Mouse (Mus musculus) ES-Bruce4 (cell line): ENCODE results near the gene Gsdma2. TPM values are rescaled to one million over a fixed set of nuclear protein-coding genes. Genes with fewer than 3 reads are reported as not detected.
A peak's percentile ranks its signal among the peaks of the same experiment; 100 is the strongest.
"Not testable (repeated sequence)": the region's sequence is repeated elsewhere in the genome, so short reads cannot be mapped to it uniquely, and the experiment has no call there.

Experiments used
- H3K27ac ChIP-seq: 2 replicates; pipeline ENCODE4 v1.5.1; 2012; ENCODE audit warnings: low read length, inconsistent platforms; ENCODE audit not compliant: insufficient read depth
- H3K27me3 ChIP-seq: 2 replicates; pipeline ENCODE4 v1.6.1; 2012; ENCODE audit warnings: mild to moderate bottlenecking, low read length, inconsistent platforms; ENCODE audit not compliant: control insufficient read depth, poor library complexity, insufficient read depth, severe bottlenecking
- H3K36me3 ChIP-seq: 2 replicates; pipeline ENCODE4 v1.6.1; 2012; ENCODE audit warnings: inconsistent platforms, mild to moderate bottlenecking, low read length, moderate library complexity; ENCODE audit not compliant: control insufficient read depth, poor library complexity, insufficient read depth, severe bottlenecking
- H3K4me1 ChIP-seq: one replicate; pipeline ENCODE4 v1.8.1; 2011; ENCODE audit warnings: low read length; ENCODE audit not compliant: control insufficient read depth, insufficient read depth
- H3K4me3 ChIP-seq: 2 replicates; pipeline ENCODE4 v1.5.1; 2011; ENCODE audit warnings: low read depth, mild to moderate bottlenecking, low read length
- H3K9ac ChIP-seq: 2 replicates; pipeline ENCODE4 v1.6.1; 2012; ENCODE audit warnings: low read depth, mild to moderate bottlenecking, inconsistent platforms; ENCODE audit not compliant: poor library complexity, severe bottlenecking
- H3K9me3 ChIP-seq: replicated peaks from 2 replicates; pipeline ENCODE4 v1.6.1; 2012; ENCODE audit warnings: mild to moderate bottlenecking, low read length, inconsistent platforms; ENCODE audit not compliant: control insufficient read depth, poor library complexity, insufficient read depth, severe bottlenecking
- CTCF ChIP-seq: IDR thresholded peaks from one replicate; pipeline ENCODE4 v1.8.1; 2011; ENCODE audit warnings: low read depth, low read length
- EP300 ChIP-seq: IDR thresholded peaks from 2 replicates; pipeline ENCODE4 v1.6.1; 2011; ENCODE audit warnings: low read depth, low read length; ENCODE audit not compliant: insufficient read depth
- POLR2A ChIP-seq: IDR thresholded peaks from one replicate; pipeline ENCODE4 v1.8.1; 2011; ENCODE audit warnings: low read length; ENCODE audit not compliant: insufficient read depth
- polyA plus RNA-seq: library from polyadenylated mRNA; stranded (reverse); fragments of >200 nt; gene quantifications from 2 replicates; pipeline ENCODE4 v1.2.4, GENCODE M21; 2011; ENCODE audit warnings: low read depth; ENCODE audit not compliant: missing spikeins, insufficient read depth, insufficient read length

Gsdma2 gene
- polyA plus RNA-seq, 1 experiment = not detected

- Histone ChIP-seq H3K9me3 (0 out of 2 replicates have a peak, but pooled peaks cover 3% of the 10 kb centered on the region), H3K4me3 (no peak overlapping the region), H3K9ac (no peak overlapping the region), H3K27me3 (no peaks in the 10 kb centered on the region), H3K27ac (no peak overlapping the region), H3K4me1 (no peaks in the 10 kb centered on the region), H3K36me3 (no peaks in the 10 kb centered on the region)
- TF ChIP-seq CTCF = no peak
- no peak for TF ChIP-seq POLR2A
- no peak for TF ChIP-seq EP300
These were observed 17.9 kb upstream of the Gsdma2 start for GRCm38 (mm10) chr11:98628706-98629105.

GRCm38 (mm10) chr11:98630646-98631045 lies 15.9 kb upstream of the Gsdma2 start:
- no peaks in the 10 kb centered on the region for H3K27me3 ChIP-seq
- no peak for TF ChIP-seq POLR2A
- TF ChIP-seq EP300 = no peak
- no peak for TF ChIP-seq CTCF

GRCm38 (mm10) chr11:98635312-98635970 lies 11.1 kb upstream of the Gsdma2 start:
- not testable (repeated sequence) for H3K9me3 ChIP-seq, H3K4me1 ChIP-seq, H3K27me3 ChIP-seq, H3K36me3 ChIP-seq, H3K4me3 ChIP-seq, H3K9ac ChIP-seq, H3K27ac ChIP-seq
- TF ChIP-seq CTCF = peak; percentile 41

More at GRCm38 (mm10) chr11:98630646-98631045, 15.9 kb upstream of the Gsdma2 start:
- Histone ChIP-seq H3K4me3 (no peak overlapping the region), H3K36me3 (no peaks in the 10 kb centered on the region), H3K9me3 (no peaks in the 10 kb centered on the region), H3K4me1 (peaks cover 2% of the 10 kb centered on the region), H3K27ac (no peak overlapping the region), H3K9ac (no peak overlapping the region)

GRCm38 (mm10) chr11:98637501-98637900 lies 9.1 kb upstream of the Gsdma2 start:
- Histone ChIP-seq H3K4me1 (peaks cover 2% of the 10 kb centered on the region), H3K27me3 (no peaks in the 10 kb centered on the region), H3K27ac (no peak overlapping the region), H3K9ac (no peak overlapping the region), H3K9me3 (no peaks in the 10 kb centered on the region; the same call in 1 of the 2 replicates), H3K36me3 (no peaks in the 10 kb centered on the region), H3K4me3 (no peak overlapping the region)
- no peak for TF ChIP-seq EP300
- TF ChIP-seq CTCF = no peak
- TF ChIP-seq POLR2A = no peak

GRCm38 (mm10) chr11:98640091-98640490 lies 6.5 kb upstream of the Gsdma2 start:
- H3K27me3 ChIP-seq = no peaks in the 10 kb centered on the region
- H3K27ac ChIP-seq = no peak overlapping the region
- TF ChIP-seq CTCF (no peak), EP300 (no peak), POLR2A (no peak)
- H3K4me1 ChIP-seq = peaks cover 2% of the 10 kb centered on the region
- H3K4me3 ChIP-seq = no peak overlapping the region
- peaks cover 5% of the 10 kb centered on the region; the same call in 1 of the 2 replicates for H3K9me3 ChIP-seq
- no peak overlapping the region for H3K9ac ChIP-seq
- H3K36me3 ChIP-seq = no peaks in the 10 kb centered on the region

GRCm38 (mm10) chr11:98644757-98645156 lies 1.8 kb upstream of the Gsdma2 start:
- TF ChIP-seq EP300 (no peak), CTCF (no peak)
- H3K27ac ChIP-seq = no peak overlapping the region
- peaks cover 10% of the 10 kb centered on the region; the same call in 1 of the 2 replicates for H3K9me3 ChIP-seq
- H3K4me3 ChIP-seq = no peak overlapping the region
- no peaks in the 10 kb centered on the region for H3K36me3 ChIP-seq
- H3K27me3 ChIP-seq = peaks cover 2% of the 10 kb centered on the region
- no peaks in the 10 kb centered on the region for H3K4me1 ChIP-seq
- H3K9ac ChIP-seq = no peak overlapping the region
